Mouse (Mus musculus): ENCODE measurements around the gene Hist1h2bl. TPM values are rescaled to one million over a fixed set of nuclear protein-coding genes. Genes with fewer than 3 reads are reported as not detected.
"Not testable (repeated sequence)": the region's sequence is repeated elsewhere in the genome, so short reads cannot be mapped to it uniquely, and the experiment has no call there.

Gene Hist1h2bl
- polyA plus RNA-seq (2016; fragmentation: Nextera tagmentation; extraction: Ambion mirVana): 2.2 and 3.1 TPM in 2 replicates

GRCm38 (mm10) chr13:21715864-21716539, at the start of gene Hist1h2bl, which contains the start of gene Hist1h2ai:
TSS of gene Hist1h2bl (minus strand) at chr13:21716143.
TSS of gene Hist1h2ai (plus strand) at chr13:21716422.
- not testable (repeated sequence) for H3K36me3 ChIP-seq, H3K9me3 ChIP-seq, H3K27me3 ChIP-seq
- WGBS: under 1% methylated on average over 38 of the region's 50 CpGs
- Histone ChIP-seq H3K4me1 (peaks cover 27% of the 10 kb centered on the region), H3K4me3 (peak within 1 kb of the TSS; percentile 48), H3K27ac (replicated peaks) (peak within 1 kb of the TSS; percentile 94), H3K4me2 (replicated peaks) (peak within 1 kb of the TSS; percentile 85), H3K9ac (replicated peaks) (peak within 1 kb of the TSS; percentile 73)
- ATAC-seq (ENCODE audit: low FRiP score, low read depth): peak; percentile 92

GRCm38 (mm10) chr13:21755707-21756106, 39.8 kb upstream of the Hist1h2bl start:
- Histone ChIP-seq H3K27ac (replicated peaks) (no peak overlapping the region), H3K4me3 (no peak overlapping the region), H3K9me3 (no peaks in the 10 kb centered on the region), H3K36me3 (no peaks in the 10 kb centered on the region), H3K4me2 (replicated peaks) (peak overlapping the region; percentile 33; the same call in 1 of the 2 replicates), H3K9ac (replicated peaks) (no peak overlapping the region), H3K27me3 (no peaks in the 10 kb centered on the region), H3K4me1 (peaks cover 13% of the 10 kb centered on the region; the same call in 1 of the 2 replicates)
- WGBS: 73% methylated on average over 1 of the region's 1 CpGs
- no peak for ATAC-seq (ENCODE audit: low FRiP score, low read depth)

DNA sequence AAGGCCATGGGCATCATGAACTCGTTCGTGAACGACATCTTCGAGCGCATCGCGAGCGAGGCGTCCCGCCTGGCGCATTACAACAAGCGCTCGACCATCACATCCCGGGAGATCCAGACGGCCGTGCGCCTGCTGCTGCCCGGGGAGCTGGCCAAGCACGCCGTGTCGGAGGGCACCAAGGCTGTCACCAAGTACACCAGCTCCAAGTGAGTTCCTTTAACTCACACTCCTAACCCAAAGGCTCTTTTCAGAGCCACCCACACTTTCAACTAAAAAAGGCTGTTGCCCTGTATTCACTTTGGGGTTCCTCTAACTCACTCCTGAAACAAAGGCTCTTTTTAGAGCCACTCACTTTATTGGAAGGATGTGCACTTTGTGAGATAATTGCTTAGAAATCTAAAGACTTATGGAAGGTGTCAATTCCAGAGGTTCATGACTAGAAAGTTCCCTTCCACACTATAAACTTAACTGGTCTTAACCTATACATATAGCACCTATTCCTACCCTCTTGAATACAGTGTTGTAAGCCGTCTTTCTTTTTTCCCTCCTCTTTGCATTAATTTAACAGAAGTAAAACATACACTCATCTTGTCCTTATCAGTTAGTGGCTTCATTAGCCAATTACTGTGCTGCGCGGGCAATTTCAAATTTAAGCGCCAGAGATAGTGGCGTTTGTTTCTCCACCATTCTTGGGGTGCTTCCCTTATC, 38.5 kb upstream of the Hist1h2bl start:
- under 1% methylated on average over 23 of the region's 26 CpGs for WGBS
- H3K36me3 ChIP-seq: not testable (repeated sequence)
- ATAC-seq (ENCODE audit: low FRiP score, low read depth): peak; percentile 5; the same call in 1 of the 2 replicates

DNA sequence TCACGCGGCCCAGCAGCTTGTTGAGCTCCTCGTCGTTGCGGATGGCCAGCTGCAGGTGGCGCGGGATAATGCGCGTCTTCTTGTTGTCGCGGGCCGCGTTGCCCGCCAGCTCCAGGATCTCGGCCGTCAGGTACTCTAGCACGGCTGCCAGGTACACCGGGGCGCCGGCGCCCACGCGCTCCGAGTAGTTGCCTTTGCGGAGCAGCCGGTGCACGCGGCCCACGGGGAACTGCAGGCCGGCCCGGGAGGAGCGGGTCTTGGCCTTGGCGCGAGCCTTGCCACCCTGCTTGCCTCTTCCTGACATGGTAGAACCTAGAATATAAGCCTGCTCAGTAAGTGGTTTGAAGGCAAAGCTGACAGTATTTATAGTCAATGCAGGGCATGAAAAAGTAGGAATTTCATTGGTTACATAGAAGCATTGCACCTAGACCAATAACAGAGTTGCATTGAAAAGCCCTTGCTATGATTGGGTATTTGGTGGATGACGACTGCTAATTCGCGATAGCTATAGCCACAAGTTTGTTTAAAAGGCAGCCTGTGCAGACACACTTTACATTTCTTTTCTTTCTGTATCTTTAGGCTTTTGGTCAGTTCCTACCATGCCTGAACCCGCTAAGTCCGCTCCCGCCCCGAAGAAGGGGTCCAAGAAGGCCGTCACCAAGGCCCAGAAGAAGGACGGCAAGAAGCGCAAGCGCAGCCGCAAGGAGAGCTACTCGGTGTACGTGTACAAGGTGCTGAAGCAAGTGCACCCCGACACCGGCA, 37.8 kb upstream of the Hist1h2bl start, which contains the start of the genes Hist1h2ak and Hist1h2bn:
Gene Hist1h2ak, minus strand, starts transcription at position 304 of the 762 bp plus-strand sequence.
Gene Hist1h2bn, plus strand, starts transcription at position 600 of the 762 bp plus-strand sequence.
- 0% methylated on average over 44 of the region's 50 CpGs for WGBS
- peaks cover 21% of the 10 kb centered on the region for H3K4me1 ChIP-seq
- peak within 1 kb of the TSS; percentile 60 for H3K9ac ChIP-seq (replicated peaks)
- peak within 1 kb of the TSS; percentile 95 for H3K27ac ChIP-seq (replicated peaks)
- peak; percentile 93 for ATAC-seq (ENCODE audit: low FRiP score, low read depth)
- H3K4me3 ChIP-seq: peak within 1 kb of the TSS; percentile 47
- peak within 1 kb of the TSS; percentile 71 for H3K4me2 ChIP-seq (replicated peaks)
- not testable (repeated sequence) for H3K9me3 ChIP-seq, H3K36me3 ChIP-seq, H3K27me3 ChIP-seq

More for the DNA sequence above, 38.5 kb upstream of the Hist1h2bl start:
- not testable (repeated sequence) for H3K27me3 ChIP-seq, H3K9me3 ChIP-seq
- Histone ChIP-seq H3K4me3 (peak overlapping the region; percentile 47), H3K4me1 (peaks cover 14% of the 10 kb centered on the region), H3K9ac (replicated peaks) (peak overlapping the region; percentile 52), H3K27ac (replicated peaks) (peak overlapping the region; percentile 95), H3K4me2 (replicated peaks) (peak overlapping the region; percentile 71)

DNA sequence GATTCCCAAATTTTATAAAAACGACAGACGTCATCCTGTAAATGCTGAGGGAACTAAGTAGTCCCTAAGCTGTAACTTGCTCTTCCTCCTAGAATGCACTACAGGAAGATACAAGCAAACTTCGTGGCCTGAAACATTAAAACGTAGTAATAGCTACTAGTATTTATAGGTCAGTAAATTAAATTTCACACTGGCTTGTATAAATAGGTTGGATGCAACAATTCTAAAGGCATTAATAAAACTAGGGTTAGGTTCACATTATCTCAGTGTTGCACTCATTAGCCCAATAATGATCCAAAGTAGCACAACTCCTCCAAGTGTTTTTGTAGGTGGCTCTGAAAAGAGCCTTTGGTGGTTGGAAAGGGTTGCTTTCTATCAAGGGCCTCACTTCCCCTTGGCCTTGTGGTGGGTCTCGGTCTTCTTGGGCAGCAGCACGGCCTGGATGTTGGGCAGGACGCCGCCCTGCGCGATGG, 37.1 kb upstream of the Hist1h2bl start:
- H3K9me3 ChIP-seq: no peaks in the 10 kb centered on the region
- H3K27me3 ChIP-seq: no peaks in the 10 kb centered on the region
- WGBS: 4% methylated on average over 10 of the region's 10 CpGs
- H3K4me1 ChIP-seq: peaks cover 24% of the 10 kb centered on the region
- peak overlapping the region; percentile 95 for H3K27ac ChIP-seq (replicated peaks)
- ATAC-seq (ENCODE audit: low FRiP score, low read depth): no peak
- H3K4me3 ChIP-seq: peak overlapping the region; percentile 47
- no peaks in the 10 kb centered on the region for H3K36me3 ChIP-seq
- peak overlapping the region; percentile 71 for H3K4me2 ChIP-seq (replicated peaks)
- H3K9ac ChIP-seq (replicated peaks): peak overlapping the region; percentile 60

DNA sequence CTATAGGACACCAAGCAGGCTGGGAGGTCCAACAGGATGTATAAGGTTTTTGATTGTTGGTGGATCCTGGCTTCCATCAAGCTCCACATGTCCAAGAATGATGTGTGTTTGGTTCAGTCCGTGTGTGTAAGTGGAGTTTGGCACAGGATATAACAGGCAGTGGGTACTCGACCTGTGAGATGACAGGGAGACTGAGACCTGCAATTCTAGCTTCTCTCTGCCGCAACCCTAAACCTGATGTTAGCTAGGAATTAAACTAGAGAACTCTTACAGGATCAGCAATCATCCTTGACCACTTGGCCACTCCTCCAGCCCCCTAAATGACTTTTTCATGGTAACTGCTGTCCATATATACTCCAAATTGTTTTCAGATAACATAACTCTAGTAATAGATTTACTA, 36.4 kb upstream of the Hist1h2bl start:
- H3K9ac ChIP-seq (replicated peaks): 0 out of 2 replicates have a peak overlapping the region, but pooled peaks have one; percentile 24
- H3K4me1 ChIP-seq: peaks cover 27% of the 10 kb centered on the region
- no peaks in the 10 kb centered on the region for H3K36me3 ChIP-seq
- no peaks in the 10 kb centered on the region for H3K27me3 ChIP-seq
- peak overlapping the region; percentile 95 for H3K27ac ChIP-seq (replicated peaks)
- no peak overlapping the region for H3K4me3 ChIP-seq
- no peaks in the 10 kb centered on the region for H3K9me3 ChIP-seq
- 39% methylated on average over 3 of the region's 3 CpGs for WGBS
- ATAC-seq (ENCODE audit: low FRiP score, low read depth): no peak
- H3K4me2 ChIP-seq (replicated peaks): peak overlapping the region; percentile 71

DNA sequence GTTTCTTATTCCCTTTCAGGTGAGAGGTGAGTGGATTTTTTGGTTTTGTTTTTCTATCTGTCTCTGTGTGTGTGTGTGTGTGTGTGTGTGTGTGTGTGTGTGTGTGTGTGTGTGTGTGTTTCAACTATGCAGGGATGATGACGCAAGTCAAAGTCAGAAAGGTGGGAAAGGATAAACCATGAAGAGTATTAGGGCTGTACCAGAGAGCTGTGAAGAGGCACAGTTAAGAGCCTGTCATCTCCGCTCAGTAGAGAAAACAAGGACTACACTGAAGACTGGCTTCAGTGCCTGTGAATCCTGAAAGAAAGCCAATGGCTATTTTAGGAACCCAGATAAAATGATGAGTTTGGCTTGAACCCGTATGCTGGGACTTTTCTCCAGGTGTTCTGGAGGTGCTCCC, 35.9 kb upstream of the Hist1h2bl start:
- ATAC-seq (ENCODE audit: low FRiP score, low read depth): no peak
- H3K9me3 ChIP-seq: no peaks in the 10 kb centered on the region
- 78% methylated on average over 3 of the region's 3 CpGs for WGBS
- no peaks in the 10 kb centered on the region for H3K36me3 ChIP-seq
- H3K27me3 ChIP-seq: no peaks in the 10 kb centered on the region
- H3K4me2 ChIP-seq (replicated peaks): no peak overlapping the region; the same call in 1 of the 2 replicates
- H3K4me1 ChIP-seq: peaks cover 28% of the 10 kb centered on the region
- H3K4me3 ChIP-seq: no peak overlapping the region
- peak overlapping the region; percentile 95 for H3K27ac ChIP-seq (replicated peaks)
- no peak overlapping the region for H3K9ac ChIP-seq (replicated peaks)

- no peaks in the 10 kb centered on the region for H3K9me3 ChIP-seq
- H3K4me3 ChIP-seq: no peak overlapping the region
- H3K36me3 ChIP-seq: no peaks in the 10 kb centered on the region
- no peak overlapping the region for H3K4me2 ChIP-seq (replicated peaks)
- peaks cover 28% of the 10 kb centered on the region for H3K4me1 ChIP-seq
- peak overlapping the region; percentile 95; the same call in 1 of the 2 replicates for H3K27ac ChIP-seq (replicated peaks)
- H3K27me3 ChIP-seq: no peaks in the 10 kb centered on the region
- H3K9ac ChIP-seq (replicated peaks): no peak overlapping the region
- no peak for ATAC-seq (ENCODE audit: low FRiP score, low read depth)
Observed at GRCm38 (mm10) chr13:21751417-21751816, 35.5 kb upstream of the Hist1h2bl start.

- H3K4me3 ChIP-seq: peak within 1 kb of the TSS; percentile 56
- H3K27ac ChIP-seq (replicated peaks): peak within 1 kb of the TSS; percentile 95
- peak within 1 kb of the TSS; percentile 86 for H3K4me2 ChIP-seq (replicated peaks)
- ATAC-seq (ENCODE audit: low FRiP score, low read depth): peak; percentile 85
- H3K9me3 ChIP-seq, H3K36me3 ChIP-seq, H3K27me3 ChIP-seq: not testable (repeated sequence)
- H3K9ac ChIP-seq (replicated peaks): peak within 1 kb of the TSS; percentile 71
- peaks cover 28% of the 10 kb centered on the region for H3K4me1 ChIP-seq
- WGBS: 0% methylated on average over 50 of the region's 56 CpGs
Observed at GRCm38 (mm10) chr13:21750159-21751017, 34.4 kb upstream of the Hist1h2bl start, which contains the start of gene Hist1h4k. TSS of gene Hist1h4k (minus strand) at chr13:21750505.

- no peaks in the 10 kb centered on the region for H3K9me3 ChIP-seq
- H3K27ac ChIP-seq (replicated peaks): peak overlapping the region; percentile 94
- no peaks in the 10 kb centered on the region for H3K36me3 ChIP-seq
- peak overlapping the region; percentile 71 for H3K9ac ChIP-seq (replicated peaks)
- H3K27me3 ChIP-seq: no peaks in the 10 kb centered on the region
- peak overlapping the region; percentile 56 for H3K4me3 ChIP-seq
- H3K4me2 ChIP-seq (replicated peaks): peak overlapping the region; percentile 86
- WGBS: 6% methylated on average over 5 of the region's 5 CpGs
- no peak for ATAC-seq (ENCODE audit: low FRiP score, low read depth)
- H3K4me1 ChIP-seq: peaks cover 26% of the 10 kb centered on the region
Observed at GRCm38 (mm10) chr13:21749387-21750158, 33.6 kb upstream of the Hist1h2bl start.

Data from midbrain, embryonic 12.5 days (tissue).